Comparison of ENCODE assay signal across 15 mouse cellular contexts in the genomic region with DNA sequence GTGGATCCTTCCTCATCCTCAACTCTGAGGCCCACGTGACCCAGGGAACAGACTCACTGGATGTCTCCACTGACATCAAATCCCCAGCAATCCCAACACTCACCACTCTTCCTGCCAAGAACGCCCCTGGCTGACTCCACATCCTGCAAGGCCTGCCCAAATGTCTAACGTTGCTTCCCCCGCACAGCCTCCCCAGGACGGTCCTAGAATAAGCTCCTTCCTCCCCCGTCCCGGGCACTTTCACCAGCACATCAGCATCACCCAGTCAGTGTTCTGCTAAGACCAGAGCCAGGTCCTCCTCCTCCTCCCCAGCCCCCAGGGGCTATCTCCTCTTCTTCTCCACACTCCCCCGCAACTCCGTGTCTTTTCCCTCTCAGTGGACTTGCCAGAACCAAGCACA.
DNase-seq lines count a peak whose midpoint lies in the region; ATAC-seq and TF ChIP-seq lines count a peak whose summit lies in the region.
"Had no signal": no experiment of that assay in that cellular context is flagged by ENCODE, and none has a peak within 500 bp of the region (broad histone marks: within the 10 kb centered on the region; RNA-seq: fewer than 3 reads in every experiment).

No protein-coding gene starts in this region.

- H3K36me3 ChIP-seq in midbrain, embryonic 16.5 days (ENCODE audit: control insufficient read depth, insufficient read depth, low read length): no peaks in the 10 kb centered on the region
- H3K36me3 ChIP-seq: neural tube, embryonic 13.5 days had no signal

- ATAC-seq in midbrain, embryonic 16.5 days: no peak

- no peaks in the 10 kb centered on the region for H3K27me3 ChIP-seq in midbrain, embryonic 16.5 days (ENCODE audit: control insufficient read depth, insufficient read depth, low read depth, low read length)
- H3K27me3 ChIP-seq: neural tube, embryonic 13.5 days had no signal

- TF ChIP-seq POLR2A in embryonic fibroblast, embryonic 13.5 days (IDR thresholded peaks at IDR 0.05; ENCODE audit: low read depth, low read length): no peak

- WGBS in midbrain, embryonic 16.5 days: 87% methylated on average over 9 of the region's 9 CpGs

- H3K4me2 ChIP-seq in midbrain, embryonic 16.5 days (ENCODE audit: low read length): no peak overlapping the region
- H3K4me2 ChIP-seq: hindbrain, embryonic 14.5 days; neural tube, embryonic 13.5 days had no signal

- peaks cover 26% of the 10 kb centered on the region for H3K4me1 ChIP-seq in embryonic fibroblast, embryonic 13.5 days (ENCODE audit: control insufficient read depth, insufficient read depth, low read length)
- peaks cover 7% of the 10 kb centered on the region; the same call in 1 of the 2 replicates for H3K4me1 ChIP-seq in midbrain, embryonic 16.5 days (ENCODE audit: control insufficient read depth, insufficient read depth, low read length)
- H3K4me1 ChIP-seq: megakaryocyte, embryonic 14.5 days; neural tube, embryonic 13.5 days had no signal

- peak overlapping the region; percentile 77 for H3K27ac ChIP-seq in embryonic fibroblast, embryonic 13.5 days (ENCODE audit: insufficient read depth, low read length)
- no peak overlapping the region for H3K27ac ChIP-seq in midbrain, embryonic 16.5 days (ENCODE audit: low read length)
- H3K27ac ChIP-seq: hindbrain, embryonic 14.5 days; neural tube, embryonic 13.5 days had no signal

- peak; percentile 41 for DNase-seq in kidney, postnatal 10 days
- DNase-seq in kidney, postnatal 25 days: no peak
- peak; percentile 49 for DNase-seq in 3T3-L1 (ENCODE audit: low read depth, low spot score)
- peak; percentile 68 for DNase-seq in lung, postnatal 10 days
- no peak for DNase-seq in T-cell, adult 2 months (ENCODE audit: low spot score)
- DNase-seq: cerebellum, adult 18-20 months; embryo, embryonic 11 days; gastrocnemius, postnatal 36 days; layer of hippocampus, postnatal 36 days; right cerebral cortex, postnatal 25 days had no signal

- no peak overlapping the region for H3K4me3 ChIP-seq in embryonic fibroblast, embryonic 13.5 days (ENCODE audit: insufficient read depth, low read length)
- H3K4me3 ChIP-seq in midbrain, embryonic 16.5 days (ENCODE audit: low read depth, low read length): no peak overlapping the region
- H3K4me3 ChIP-seq: megakaryocyte, embryonic 14.5 days; neural tube, embryonic 13.5 days had no signal

- no peak overlapping the region for H3K9ac ChIP-seq in midbrain, embryonic 16.5 days (ENCODE audit: low read depth, low read length)
- H3K9ac ChIP-seq: hindbrain, embryonic 14.5 days; neural tube, embryonic 13.5 days had no signal

- H3K9me3 ChIP-seq in midbrain, embryonic 16.5 days (replicated peaks; ENCODE audit: control insufficient read depth, low read length, poor library complexity, severe bottlenecking): no peaks in the 10 kb centered on the region
- H3K9me3 ChIP-seq: megakaryocyte, embryonic 14.5 days; neural tube, embryonic 13.5 days had no signal

- no peak for TF ChIP-seq CTCF in embryonic fibroblast, embryonic 13.5 days (IDR thresholded peaks at IDR 0.05; ENCODE audit: borderline replicate concordance, insufficient read depth, low read length)

Comparison
In these comparisons a context has a peak if more than half of its experiments do, and no peak if none do; other contexts are left out.
1. DNase-seq: peak in kidney, postnatal 10 days (single experiment), 3T3-L1 (single experiment) and lung, postnatal 10 days (single experiment); none in kidney, postnatal 25 days (0 of 2) and T-cell, adult 2 months (single experiment).